Comparison of ENCODE assay signal across 28 mouse cellular contexts in the genomic region with DNA sequence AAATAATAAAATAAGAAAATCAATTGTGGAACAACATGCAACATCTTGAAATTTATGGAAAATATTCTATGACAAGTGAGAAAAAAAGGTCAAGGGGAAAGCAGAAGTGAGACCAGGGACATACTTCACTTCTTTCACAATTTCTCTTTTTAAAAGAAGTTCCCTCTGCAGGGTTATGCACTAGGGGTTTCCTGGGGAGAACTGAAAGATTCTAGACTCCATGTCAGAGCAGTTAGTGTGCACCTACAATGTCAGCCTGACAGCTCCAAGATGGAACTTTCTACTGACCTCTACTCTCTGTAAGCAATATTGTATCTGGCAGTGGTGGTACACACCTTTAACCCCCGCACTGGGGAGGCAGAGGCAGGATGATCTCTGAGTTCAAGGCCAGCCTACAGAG. TPM values are rescaled to one million over a fixed set of nuclear protein-coding genes. Genes with fewer than 3 reads are reported as not detected.
DNase-seq lines count a peak whose midpoint lies in the region; ATAC-seq and TF ChIP-seq lines count a peak whose summit lies in the region.
"Had no signal": no experiment of that assay in that cellular context is flagged by ENCODE, and none has a peak within 500 bp of the region (broad histone marks: within the 10 kb centered on the region; RNA-seq: fewer than 3 reads in every experiment).

No protein-coding gene starts in this region.

- TF ChIP-seq RAD21 in MEL (IDR thresholded peaks at IDR 0.05; ENCODE audit: low read depth, low read length): no peak; the same call in 1 of the 2 replicates

- no peak for ATAC-seq in liver, embryonic 16.5 days (ENCODE audit: low read depth)
- no peak for ATAC-seq in liver, embryonic 11.5 days (replicated peaks; ENCODE audit: low FRiP score)
- ATAC-seq: forebrain, embryonic 16.5 days; inflammation-experienced regulatory T-cells, adult 6 months had no signal

- TF ChIP-seq EP300 in MEL (IDR thresholded peaks at IDR 0.05; ENCODE audit: low read depth in 1 of 2, low read length in 2 of 2): no peak

- no peaks in the 10 kb centered on the region for H3K36me3 ChIP-seq in liver, embryonic 16.5 days (ENCODE audit: control insufficient read depth, insufficient read depth)
- no peaks in the 10 kb centered on the region for H3K36me3 ChIP-seq in liver, embryonic 11.5 days (ENCODE audit: control insufficient read depth, insufficient read depth, low read length)
- H3K36me3 ChIP-seq in MEL (ENCODE audit: control insufficient read depth in 1 of 2, insufficient read depth in 2 of 2, low read length in 2 of 2) (peaks cover 0 to 27% of the 10 kb centered on the region in 2 experiments; a peak in 2 of 4 replicates), macrophage (ENCODE audit: inconsistent target) (no peaks in the 10 kb centered on the region)
- H3K36me3 ChIP-seq: forebrain, embryonic 10.5 days; heart, embryonic 15.5 days; limb, embryonic 10.5 days; liver, embryonic 13.5 days; lung, embryonic 15.5 days; neural tube, embryonic 13.5 days had no signal

- no peak overlapping the region for H3K4me3 ChIP-seq in liver, embryonic 16.5 days (ENCODE audit: low read depth, low read length)
- H3K4me3 ChIP-seq in liver, embryonic 11.5 days (ENCODE audit: low read depth, low read length): no peak overlapping the region
- H3K4me3 ChIP-seq in MEL (ENCODE audit: control insufficient read depth in 1 of 2, insufficient read depth in 1 of 2, low read depth in 2 of 2, low read length in 2 of 2) (no peak overlapping the region), macrophage (ENCODE audit: inconsistent target) (no peak overlapping the region)
- H3K4me3 ChIP-seq in layer of hippocampus, adult 2 months: no peak overlapping the region
- H3K4me3 ChIP-seq: forebrain, embryonic 10.5 days; heart, embryonic 15.5 days; limb, embryonic 10.5 days; liver, embryonic 13.5 days; lung, embryonic 15.5 days; neural tube, embryonic 13.5 days had no signal

- H3K4me2 ChIP-seq in liver, embryonic 16.5 days (ENCODE audit: low read depth, low read length): no peak overlapping the region
- no peak overlapping the region for H3K4me2 ChIP-seq in liver, embryonic 11.5 days
- H3K4me2 ChIP-seq: heart, embryonic 15.5 days; hindbrain, embryonic 14.5 days; liver, embryonic 13.5 days; lung, embryonic 15.5 days; neural tube, embryonic 13.5 days had no signal

- DNase-seq in liver, embryonic 11.5 days (ENCODE audit: low spot score): no peak
- peak; percentile 33 for DNase-seq in 416B (ENCODE audit: low read depth)
- peak; percentile 37 for DNase-seq in MEL (ENCODE audit: low read depth, low spot score)
- DNase-seq in layer of hippocampus, adult 2 months (ENCODE audit: low spot score in 2 of 2): no peak
- DNase-seq in ovary, postnatal 36 days (ENCODE audit: low spot score): no peak
- no peak for DNase-seq in right cerebral cortex, adult 18-20 months
- DNase-seq: adrenal gland, postnatal 14 days; cerebellum, postnatal 10 days; gastrocnemius, postnatal 14 days; heart, postnatal 36 days; kidney, adult 18-20 months; liver, embryonic 13.5 days; midbrain, embryonic 14.5 days; right cerebral cortex, postnatal 14 days; thymus, adult 2 months; thymus, postnatal 4 days had no signal

- H3K4me1 ChIP-seq in liver, embryonic 16.5 days (ENCODE audit: control insufficient read depth, low read depth, low read length): peaks cover 8% of the 10 kb centered on the region
- H3K4me1 ChIP-seq in liver, embryonic 11.5 days (replicated peaks; ENCODE audit: control insufficient read depth, insufficient read depth, low read length): peaks cover 1% of the 10 kb centered on the region
- peaks cover 13 to 15% of the 10 kb centered on the region in 2 experiments for H3K4me1 ChIP-seq in MEL (ENCODE audit: control insufficient read depth in 1 of 2, insufficient read depth in 2 of 2, low read length in 2 of 2)
- H3K4me1 ChIP-seq: forebrain, embryonic 10.5 days had no signal

- H3K9me3 ChIP-seq in liver, embryonic 16.5 days (replicated peaks; ENCODE audit: control insufficient read depth, low read length): 0 out of 2 replicates have a peak, but pooled peaks cover 2% of the 10 kb centered on the region
- 0 out of 2 replicates have a peak, but pooled peaks cover 2% of the 10 kb centered on the region for H3K9me3 ChIP-seq in liver, embryonic 11.5 days (ENCODE audit: control insufficient read depth, low read length)
- no peaks in the 10 kb centered on the region for H3K9me3 ChIP-seq in MEL (replicated peaks; ENCODE audit: insufficient read depth, low read length)
- H3K9me3 ChIP-seq: limb, embryonic 10.5 days; liver, embryonic 13.5 days; lung, embryonic 15.5 days had no signal

- no peaks in the 10 kb centered on the region for H3K79me2 ChIP-seq in MEL (ENCODE audit: control insufficient read depth, insufficient read depth, low read length, poor library complexity)
- no peaks in the 10 kb centered on the region for H3K79me2 ChIP-seq in macrophage (ENCODE audit: inconsistent target)

- H3K27me3 ChIP-seq in liver, embryonic 16.5 days (ENCODE audit: control insufficient read depth, insufficient read depth, low read depth, low read length): no peaks in the 10 kb centered on the region
- no peaks in the 10 kb centered on the region for H3K27me3 ChIP-seq in liver, embryonic 11.5 days (replicated peaks; ENCODE audit: control insufficient read depth, insufficient read depth, low read length)
- no peaks in the 10 kb centered on the region for H3K27me3 ChIP-seq in MEL (ENCODE audit: control insufficient read depth in 1 of 2, insufficient read depth in 2 of 2, low read length in 2 of 2)
- H3K27me3 ChIP-seq: heart, embryonic 15.5 days; liver, embryonic 13.5 days; lung, embryonic 15.5 days; neural tube, embryonic 13.5 days had no signal

- 73% methylated on average over 1 of the region's 1 CpGs for WGBS in liver, embryonic 16.5 days (ENCODE audit: insufficient replicate concordance)
- WGBS in liver, embryonic 11.5 days: 87% methylated on average over 1 of the region's 1 CpGs
- WGBS in macrophage (ENCODE audit: missing documents): 58% methylated on average over 1 of the region's 1 CpGs

- no peak for TF ChIP-seq CTCF in MEL (IDR thresholded peaks at IDR 0.05 in 2 of 3, conservative IDR thresholded peaks at IDR 0.05 in 1 of 3; ENCODE audit: control insufficient read depth in 1 of 3, insufficient read depth in 1 of 3, low read depth in 2 of 3, low read length in 3 of 3, poor library complexity in 1 of 3, severe bottlenecking in 1 of 3)
- TF ChIP-seq CTCF in layer of hippocampus, adult 2 months (conservative IDR thresholded peaks at IDR 0.05): no peak

- no peak overlapping the region for H3K9ac ChIP-seq in liver, embryonic 16.5 days (ENCODE audit: low read depth, low read length)
- no peak overlapping the region for H3K9ac ChIP-seq in liver, embryonic 11.5 days (ENCODE audit: low read depth, low read length)
- no peak overlapping the region for H3K9ac ChIP-seq in MEL (ENCODE audit: control insufficient read depth, low read depth, low read length, poor library complexity, severe bottlenecking)
- H3K9ac ChIP-seq: heart, embryonic 15.5 days; hindbrain, embryonic 14.5 days; liver, embryonic 13.5 days; lung, embryonic 15.5 days; neural tube, embryonic 13.5 days had no signal

- H3K27ac ChIP-seq in liver, embryonic 16.5 days (ENCODE audit: low read length): 0 out of 2 replicates have a peak overlapping the region, but pooled peaks have one; percentile 31
- no peak overlapping the region for H3K27ac ChIP-seq in liver, embryonic 11.5 days (ENCODE audit: low read depth, low read length)
- H3K27ac ChIP-seq in MEL (ENCODE audit: control insufficient read depth, low read depth, low read length): no peak overlapping the region
- H3K27ac ChIP-seq in macrophage: peak overlapping the region; percentile 48
- no peak overlapping the region for H3K27ac ChIP-seq in layer of hippocampus, adult 2 months
- H3K27ac ChIP-seq: forebrain, embryonic 10.5 days; heart, embryonic 15.5 days; hindbrain, embryonic 14.5 days; kidney, postnatal 0 days; limb, embryonic 10.5 days; liver, embryonic 13.5 days; lung, embryonic 15.5 days; neural tube, embryonic 13.5 days; stomach, postnatal 0 days had no signal

- TF ChIP-seq POLR2A in MEL (IDR thresholded peaks at IDR 0.05; ENCODE audit: control insufficient read depth in 1 of 2, insufficient read depth in 1 of 2, low read depth in 1 of 2, low read length in 2 of 2, poor library complexity in 1 of 2): no peak

TF ChIP-seq in MEL, 35 proteins besides CTCF, POLR2A, EP300 and RAD21:
- no peak for TF ChIP-seq TCF12 (IDR thresholded peaks at IDR 0.05; ENCODE audit: low read depth, low read length)
- TF ChIP-seq RCOR1 (IDR thresholded peaks at IDR 0.05; ENCODE audit: low read depth, low read length): no peak
- no peak for TF ChIP-seq SIN3A (IDR thresholded peaks at IDR 0.05; ENCODE audit: low read length)
- no peak for TF ChIP-seq MAFK (IDR thresholded peaks at IDR 0.05; ENCODE audit: borderline replicate concordance, low read depth, low read length)
- no peak for TF ChIP-seq GATA1 (IDR thresholded peaks at IDR 0.05; ENCODE audit: low read depth, low read length)
- TF ChIP-seq ELF1 (IDR thresholded peaks at IDR 0.05; ENCODE audit: low read depth, low read length): no peak
- no peak for TF ChIP-seq ZMIZ1 (IDR thresholded peaks at IDR 0.05; ENCODE audit: low read depth, low read length)
TF ChIP-seq in MEL: peak in this region for 0.

RNA-seq across cellular contexts. Expression of a gene that starts 3.7 kb away (rescaled TPM):
- 27.6 and 31.7 TPM in 2 replicates for polyA plus RNA-seq in liver, embryonic 16.5 days (2015; fragmentation: Nextera tagmentation; extraction: Ambion mirVana)
- 83.8 and 88.0 TPM in 2 replicates for polyA plus RNA-seq in liver, embryonic 11.5 days (2014; fragmentation: Nextera tagmentation; extraction: Ambion mirVana)
- 43.8 and 53.4 TPM in 2 replicates for total RNA-seq in MEL (2012; rRNA removed)
- polyA plus RNA-seq in MEL (2012; ENCODE audit: insufficient read depth in 1 of 2, insufficient read length in 2 of 2, low read depth in 1 of 2, low replicate concordance in 2 of 2, missing spikeins in 1 of 2) (10 to 100 TPM; 63.8 to 91.4 TPM), macrophage (2018) (10.1 to 25.7 TPM (median 21.4 TPM) in 3 replicates)
- total RNA-seq in macrophage (2018; cell fraction: chromatin; rRNA removed): 10 to 100 TPM; 20.8 to 66.6 (median 44.4) TPM
- total RNA-seq in macrophage (2018; cell fraction: cytosol; rRNA removed): 10 to 100 TPM; 10.8 to 19.0 (median 13.4) TPM
- total RNA-seq in macrophage (2018; cell fraction: nucleus; rRNA removed): 10 to 100 TPM; 14.8 to 49.5 (median 24.5) TPM
- 10 to 100 TPM; 17.0 to 20.8 TPM for total RNA-seq in layer of hippocampus, adult 2 months (2021)

Comparison
In these comparisons a context has a peak if more than half of its experiments do, and no peak if none do; other contexts are left out.
1. H3K27ac ChIP-seq: peak in liver, embryonic 16.5 days (single experiment) and macrophage (single experiment); none in liver, embryonic 11.5 days (single experiment), MEL (single experiment) and layer of hippocampus, adult 2 months (single experiment).
2. DNase-seq: peak in 416B (single experiment) and MEL (single experiment); none in liver, embryonic 11.5 days (single experiment), layer of hippocampus, adult 2 months (0 of 2), ovary, postnatal 36 days (single experiment) and right cerebral cortex, adult 18-20 months (single experiment).